Mouse (Mus musculus) spleen, adult 12 weeks (tissue): ENCODE data around the gene Foxo1.

Experiments
- DNase-seq: peaks from one replicate; pipeline ENCODE4 v3.0.0; 2022; ENCODE audit warnings: low spot score

The Foxo1 gene

GRCm38 (mm10) chr3:52267652-52268486, at the start of gene Foxo1:
Gene Foxo1, plus strand, starts transcription at chr3:52268336.
- DNase-seq, result peak; percentile 68

GRCm38 (mm10) chr3:52218864-52219263, 49.3 kb upstream of the Foxo1 start:
- DNase-seq, result no peak

GRCm38 (mm10) chr3:52221082-52221481, 47.1 kb upstream of the Foxo1 start:
- no peak for DNase-seq

- no peak for DNase-seq
Measured at GRCm38 (mm10) chr3:52221931-52222330, 46.2 kb upstream of the Foxo1 start.

GRCm38 (mm10) chr3:52236488-52236887, 31.6 kb upstream of the Foxo1 start:
- DNase-seq, result no peak

- DNase-seq, result no peak
Measured at GRCm38 (mm10) chr3:52237136-52237535, 31.0 kb upstream of the Foxo1 start.

GRCm38 (mm10) chr3:52241062-52241461, 27.1 kb upstream of the Foxo1 start:
- DNase-seq, result no peak

- peak; percentile 23 for DNase-seq
Measured at GRCm38 (mm10) chr3:52242457-52243105, 25.6 kb upstream of the Foxo1 start.

GRCm38 (mm10) chr3:52243271-52244021, 24.7 kb upstream of the Foxo1 start:
- DNase-seq, result no peak

GRCm38 (mm10) chr3:52245996-52246830, 21.9 kb upstream of the Foxo1 start:
- DNase-seq, result no peak

GRCm38 (mm10) chr3:52251184-52251583, 17.0 kb upstream of the Foxo1 start:
- DNase-seq, result no peak

- no peak for DNase-seq
Measured at GRCm38 (mm10) chr3:52253656-52254461, 14.3 kb upstream of the Foxo1 start.

GRCm38 (mm10) chr3:52254496-52254895, 13.6 kb upstream of the Foxo1 start:
- DNase-seq, result no peak

GRCm38 (mm10) chr3:52257782-52258441, 10.2 kb upstream of the Foxo1 start:
- no peak for DNase-seq

- no peak for DNase-seq
Measured at GRCm38 (mm10) chr3:52258532-52258931, 9.6 kb upstream of the Foxo1 start.

- DNase-seq, result peak; percentile 52
Measured at GRCm38 (mm10) chr3:52262431-52263161, 5.5 kb upstream of the Foxo1 start.

GRCm38 (mm10) chr3:52264354-52264753, 3.8 kb upstream of the Foxo1 start:
- no peak for DNase-seq

- no peak for DNase-seq
Measured at GRCm38 (mm10) chr3:52266606-52267160, 1.5 kb upstream of the Foxo1 start.

GRCm38 (mm10) chr3:52267293-52267651, 864 bp upstream of the Foxo1 start:
- peak; percentile 10 for DNase-seq

GRCm38 (mm10) chr3:52268487-52268736, 276 bp downstream of the Foxo1 start:
- no peak for DNase-seq
